Mouse (Mus musculus) heart, adult 2 months (tissue): Measurements from ENCODE around the gene Fut2.

Experiments used
- CTCF ChIP-seq: fragments of 200-600 bp; IDR thresholded peaks from 2 replicates; pipeline ENCODE4 v1.8.1; 2022; ENCODE audit warnings: antibody characterized with exemption, mild to moderate bottlenecking, moderate library complexity
- POLR2A ChIP-seq: fragments of 200-500 bp; IDR thresholded peaks from 2 replicates; pipeline ENCODE4 v1.6.1; 2011; ENCODE audit warnings: mild to moderate bottlenecking, low read depth, low read length, control low read depth; ENCODE audit not compliant: insufficient read depth

DNA sequence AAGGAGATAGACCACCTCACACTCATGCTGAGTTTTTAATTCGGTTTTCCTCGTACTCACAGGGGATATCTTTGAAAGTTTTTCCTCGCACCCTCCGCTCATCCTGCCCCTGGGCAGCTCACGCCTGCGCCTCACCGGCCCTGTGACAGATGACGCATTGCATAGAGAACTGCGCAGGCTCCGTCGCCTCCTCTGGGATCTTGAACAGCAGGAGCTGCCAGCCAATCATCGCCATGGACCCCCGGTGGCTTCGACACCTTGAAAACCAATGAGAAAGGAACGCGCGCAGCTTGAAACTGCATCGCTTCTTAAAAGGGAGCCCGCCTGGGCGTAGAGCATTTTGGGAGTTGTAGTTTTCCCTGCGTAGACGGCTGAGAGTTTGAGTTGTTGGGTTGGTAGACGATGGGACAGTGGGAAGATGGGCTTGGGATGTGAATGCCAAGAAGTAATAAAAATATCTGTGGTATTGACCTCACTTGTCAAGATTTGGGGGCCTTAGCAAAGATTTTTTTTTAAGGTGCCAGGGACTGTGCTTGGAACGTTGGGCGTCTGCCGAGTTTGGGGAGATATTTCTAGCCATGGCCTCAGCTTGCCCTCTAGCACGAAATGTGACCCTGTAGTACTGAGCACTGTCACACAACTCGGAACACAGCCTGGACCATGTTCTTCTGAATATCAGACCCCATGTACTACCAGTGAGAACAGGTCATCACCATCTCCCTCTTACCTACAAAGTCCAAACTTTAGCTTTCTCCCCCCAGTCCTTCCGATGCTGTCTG is 27.4 kb downstream of the Fut2 start:
- TF ChIP-seq POLR2A (peak; percentile 66), CTCF (no peak)
